Mouse (Mus musculus): ENCODE results near the gene Cbwd1.
"Not testable (repeated sequence)": the region's sequence is repeated elsewhere in the genome, so short reads cannot be mapped to it uniquely, and the experiment has no call there.

Gene Cbwd1

GRCm38 (mm10) chr19:24896536-24896935 is 64.9 kb downstream of the Cbwd1 start:
- no peak for DNase-seq

GRCm38 (mm10) chr19:24886888-24887287 is 74.5 kb downstream of the Cbwd1 start:
- DNase-seq = no peak

GRCm38 (mm10) chr19:24885504-24885903 is 75.9 kb downstream of the Cbwd1 start:
- peak in 1 of 2 experiments; percentile 26 for DNase-seq

GRCm38 (mm10) chr19:24881237-24881636 is 80.2 kb downstream of the Cbwd1 start:
- DNase-seq = no peak

- not testable (repeated sequence) for DNase-seq
Measured at GRCm38 (mm10) chr19:24875129-24875870, 86.1 kb downstream of the Cbwd1 start, which contains the start of gene Gm10053. Gm10053 (plus strand) TSS chr19:24875686.

- no peak for DNase-seq
Measured at GRCm38 (mm10) chr19:24873873-24874272, 87.5 kb downstream of the Cbwd1 start.

GRCm38 (mm10) chr19:24871037-24871635 is 90.3 kb downstream of the Cbwd1 start:
- peak; percentile 15 to 63 for DNase-seq
